Mouse (Mus musculus): Measurements from ENCODE around the gene Thbd. TPM values are rescaled to one million over a fixed set of nuclear protein-coding genes. Genes with fewer than 3 reads are reported as not detected.

Gene Thbd
- polyA plus RNA-seq (2015; fragmentation: Nextera tagmentation; extraction: Ambion mirVana) = 1.5 and 1.7 TPM in 2 replicates

DNA sequence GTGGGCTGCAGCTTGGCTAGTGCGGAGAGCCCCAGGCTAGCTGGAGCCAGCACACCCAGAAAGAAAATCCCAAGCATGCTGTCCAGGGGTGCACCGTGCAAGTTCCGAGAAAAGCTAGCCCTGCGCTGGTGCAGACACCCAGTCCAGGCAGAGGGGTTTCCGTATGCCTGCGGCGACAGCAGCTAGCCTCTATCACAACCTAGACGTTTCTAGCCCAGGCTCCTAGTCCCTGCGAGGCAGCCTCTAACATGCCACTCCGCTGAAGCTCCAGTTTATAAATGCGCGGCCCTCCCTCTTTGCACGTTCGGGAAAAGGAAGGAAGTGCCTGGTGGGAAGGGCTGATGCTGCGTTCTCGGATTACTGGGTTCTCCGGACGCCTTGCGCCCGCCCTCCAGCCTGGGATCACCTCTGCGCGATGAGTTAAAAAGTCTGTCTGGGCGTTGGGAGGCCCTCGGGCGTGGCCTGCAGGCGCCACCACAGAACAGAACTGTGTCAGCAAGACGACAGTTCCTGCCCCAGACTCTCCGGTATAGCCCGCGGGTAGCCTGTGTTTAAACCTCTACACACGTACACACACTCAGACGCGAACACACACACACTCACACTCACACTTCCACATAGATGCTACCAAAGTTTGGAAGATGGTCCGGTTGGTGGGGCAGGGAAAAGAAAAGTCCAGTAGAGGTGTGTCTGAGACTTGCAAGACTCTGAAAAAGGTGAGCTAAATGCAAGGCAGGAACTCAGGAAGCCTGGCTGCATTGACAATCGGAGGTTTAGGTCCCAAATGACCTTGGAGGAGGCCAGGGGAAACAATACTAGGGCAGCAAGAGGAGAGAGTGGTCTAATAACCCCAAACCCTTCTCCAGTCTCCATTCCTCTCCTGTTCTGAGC lies at the start of gene Thbd:
TSS of gene Thbd (minus strand) at position 319 of the 891 bp plus-strand sequence.
- under 1% methylated on average over 35 of the region's 35 CpGs for WGBS (ENCODE audit: insufficient replicate concordance)
- Histone ChIP-seq H3K9ac (ENCODE audit: low read depth, low read length) (peak within 1 kb of the TSS; percentile 28; the same call in 1 of the 2 replicates), H3K27ac (ENCODE audit: low read length) (0 out of 2 replicates have a peak within 1 kb of the TSS, but pooled peaks have one; percentile 24), H3K36me3 (ENCODE audit: control insufficient read depth, insufficient read depth) (no peaks in the 10 kb centered on the region), H3K27me3 (ENCODE audit: control insufficient read depth, insufficient read depth, low read depth, low read length) (peaks cover 24% of the 10 kb centered on the region), H3K4me2 (ENCODE audit: low read depth, low read length) (peak within 1 kb of the TSS; percentile 57), H3K9me3 (replicated peaks; ENCODE audit: control insufficient read depth, low read length) (no peaks in the 10 kb centered on the region), H3K4me1 (ENCODE audit: control insufficient read depth, low read depth, low read length) (peaks cover 6% of the 10 kb centered on the region), H3K4me3 (ENCODE audit: low read depth, low read length) (peak within 1 kb of the TSS; percentile 50)
- peak; percentile 65 for ATAC-seq (ENCODE audit: low read depth)

DNA sequence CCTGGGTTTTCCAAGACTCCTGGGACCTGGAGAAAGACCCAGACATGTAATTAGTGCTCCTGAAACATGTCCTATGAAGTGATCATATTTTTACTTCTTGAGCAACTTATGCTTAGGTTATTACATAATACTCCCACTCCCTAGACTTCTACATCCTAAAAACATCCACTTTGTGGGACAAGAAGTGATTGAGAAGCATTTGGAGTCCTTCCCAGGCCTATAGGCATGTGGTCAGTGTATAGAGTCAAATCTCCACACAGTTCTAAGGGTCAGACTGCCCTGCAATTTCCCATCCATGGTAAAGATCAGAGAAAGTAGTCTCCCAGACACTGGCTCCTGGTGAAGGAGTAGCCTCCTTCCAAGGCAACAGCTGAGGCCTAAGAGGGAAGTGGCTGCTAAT lies 47.4 kb upstream of the Thbd start:
- no peak overlapping the region for H3K4me2 ChIP-seq (ENCODE audit: low read depth, low read length)
- H3K27ac ChIP-seq (ENCODE audit: low read length) = no peak overlapping the region
- no peaks in the 10 kb centered on the region for H3K9me3 ChIP-seq (replicated peaks; ENCODE audit: control insufficient read depth, low read length)
- H3K36me3 ChIP-seq (ENCODE audit: control insufficient read depth, insufficient read depth) = no peaks in the 10 kb centered on the region
- no peak for ATAC-seq (ENCODE audit: low read depth)
- no peaks in the 10 kb centered on the region for H3K4me1 ChIP-seq (ENCODE audit: control insufficient read depth, low read depth, low read length)
- H3K9ac ChIP-seq (ENCODE audit: low read depth, low read length) = no peak overlapping the region
- H3K4me3 ChIP-seq (ENCODE audit: low read depth, low read length) = no peak overlapping the region
- H3K27me3 ChIP-seq (ENCODE audit: control insufficient read depth, insufficient read depth, low read depth, low read length) = no peaks in the 10 kb centered on the region

DNA sequence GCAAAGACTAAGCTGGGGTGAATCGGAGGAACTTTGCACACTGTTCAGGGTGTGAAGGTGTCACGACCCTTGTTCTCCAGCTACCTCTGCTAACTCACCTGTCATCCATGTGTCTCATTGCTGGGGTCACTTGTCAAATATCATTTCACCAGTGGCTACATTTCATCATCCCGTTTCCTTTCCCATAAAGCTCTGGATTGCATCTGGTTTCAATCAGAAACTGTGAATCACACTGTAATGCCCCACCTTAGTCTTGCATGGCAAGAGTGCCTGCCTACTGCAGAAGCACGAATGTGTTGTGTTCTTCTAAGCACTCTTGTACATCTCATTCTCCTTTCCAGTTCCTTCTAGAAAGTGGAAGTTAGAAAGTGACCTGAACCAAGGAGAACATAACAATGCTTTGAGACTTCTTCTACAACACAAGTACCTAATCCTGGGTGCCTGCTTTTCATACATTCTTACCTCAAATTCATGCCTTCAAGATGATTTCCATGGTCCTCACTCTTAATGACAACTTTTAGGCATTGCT lies 46.1 kb upstream of the Thbd start:
- Histone ChIP-seq H3K27ac (ENCODE audit: low read length) (no peak overlapping the region), H3K9ac (ENCODE audit: low read depth, low read length) (no peak overlapping the region), H3K9me3 (replicated peaks; ENCODE audit: control insufficient read depth, low read length) (no peaks in the 10 kb centered on the region), H3K36me3 (ENCODE audit: control insufficient read depth, insufficient read depth) (no peaks in the 10 kb centered on the region), H3K4me2 (ENCODE audit: low read depth, low read length) (no peak overlapping the region), H3K27me3 (ENCODE audit: control insufficient read depth, insufficient read depth, low read depth, low read length) (no peaks in the 10 kb centered on the region), H3K4me3 (ENCODE audit: low read depth, low read length) (no peak overlapping the region), H3K4me1 (ENCODE audit: control insufficient read depth, low read depth, low read length) (no peaks in the 10 kb centered on the region)
- WGBS (ENCODE audit: insufficient replicate concordance) = 53% methylated on average over 4 of the region's 4 CpGs
- ATAC-seq (ENCODE audit: low read depth) = no peak

DNA sequence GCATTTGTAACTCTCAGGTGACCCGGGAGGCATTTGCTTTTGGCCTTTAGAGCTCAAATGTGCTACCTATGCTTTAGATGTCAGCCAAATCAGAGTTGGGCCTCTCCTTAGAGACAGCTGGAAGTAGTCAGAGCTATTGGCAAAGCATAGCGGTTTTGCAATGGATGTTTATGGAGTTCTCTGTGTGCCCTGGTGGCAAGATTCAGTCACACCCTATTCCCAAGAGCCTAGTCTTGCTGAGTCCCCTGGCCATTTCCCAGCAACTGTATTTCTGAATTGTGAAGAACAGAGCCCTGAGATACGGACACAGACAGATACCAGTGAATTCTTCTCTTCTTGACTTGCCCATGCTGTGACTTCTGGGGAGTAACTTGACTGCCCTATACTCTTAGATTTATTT lies 45.1 kb upstream of the Thbd start:
- no peak overlapping the region for H3K4me3 ChIP-seq (ENCODE audit: low read depth, low read length)
- H3K36me3 ChIP-seq (ENCODE audit: control insufficient read depth, insufficient read depth) = no peaks in the 10 kb centered on the region
- ATAC-seq (ENCODE audit: low read depth) = no peak
- WGBS (ENCODE audit: insufficient replicate concordance) = 53% methylated on average over 3 of the region's 3 CpGs
- H3K4me2 ChIP-seq (ENCODE audit: low read depth, low read length) = no peak overlapping the region
- no peak overlapping the region for H3K9ac ChIP-seq (ENCODE audit: low read depth, low read length)
- no peaks in the 10 kb centered on the region for H3K4me1 ChIP-seq (ENCODE audit: control insufficient read depth, low read depth, low read length)
- H3K27ac ChIP-seq (ENCODE audit: low read length) = no peak overlapping the region
- no peaks in the 10 kb centered on the region for H3K9me3 ChIP-seq (replicated peaks; ENCODE audit: control insufficient read depth, low read length)
- H3K27me3 ChIP-seq (ENCODE audit: control insufficient read depth, insufficient read depth, low read depth, low read length) = no peaks in the 10 kb centered on the region

DNA sequence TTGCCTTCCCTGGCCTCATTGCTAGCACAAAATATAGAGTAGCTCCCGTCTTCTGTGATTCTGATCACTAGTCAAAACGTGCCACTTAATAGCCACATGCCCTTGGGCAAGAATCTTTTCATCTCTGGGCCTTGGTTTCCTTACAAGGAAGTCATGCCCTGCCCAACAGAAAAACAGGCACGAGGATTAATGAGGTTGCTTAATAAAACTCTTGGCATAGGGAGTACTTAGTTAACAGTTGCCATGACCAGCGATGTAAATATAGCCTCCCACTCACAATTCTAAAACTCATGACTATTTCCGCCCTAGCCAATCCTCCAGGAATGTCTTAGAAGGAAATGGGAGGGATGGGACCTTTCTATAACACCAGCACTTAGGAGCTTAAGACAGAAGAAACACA lies 43.5 kb upstream of the Thbd start:
- WGBS (ENCODE audit: insufficient replicate concordance) = 47% methylated on average over 5 of the region's 5 CpGs
- ATAC-seq (ENCODE audit: low read depth) = no peak
- Histone ChIP-seq H3K4me2 (ENCODE audit: low read depth, low read length) (no peak overlapping the region), H3K36me3 (ENCODE audit: control insufficient read depth, insufficient read depth) (no peaks in the 10 kb centered on the region), H3K27me3 (ENCODE audit: control insufficient read depth, insufficient read depth, low read depth, low read length) (no peaks in the 10 kb centered on the region), H3K9ac (ENCODE audit: low read depth, low read length) (no peak overlapping the region), H3K4me3 (ENCODE audit: low read depth, low read length) (no peak overlapping the region), H3K27ac (ENCODE audit: low read length) (no peak overlapping the region), H3K4me1 (ENCODE audit: control insufficient read depth, low read depth, low read length) (no peaks in the 10 kb centered on the region), H3K9me3 (replicated peaks; ENCODE audit: control insufficient read depth, low read length) (no peaks in the 10 kb centered on the region)

DNA sequence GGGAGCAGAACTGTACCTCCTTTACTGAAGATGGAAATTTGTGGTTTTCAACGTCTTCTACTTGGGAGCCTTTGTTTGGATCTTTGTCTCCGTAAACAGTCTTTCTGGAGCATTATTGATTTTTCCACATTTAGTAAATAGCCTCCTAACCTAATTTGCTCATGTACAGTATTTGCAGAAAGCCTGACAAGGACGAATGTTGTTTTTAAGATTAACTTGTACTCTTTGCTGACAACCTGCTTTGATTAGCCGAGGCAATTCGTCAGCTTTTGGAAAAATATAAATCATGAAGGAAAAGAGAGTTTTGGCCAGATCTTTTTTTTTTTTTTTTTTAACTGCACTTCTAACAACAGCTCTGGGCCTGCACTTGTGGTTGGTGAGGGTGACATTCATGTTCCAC lies 42.6 kb upstream of the Thbd start:
- Histone ChIP-seq H3K27ac (ENCODE audit: low read length) (no peak overlapping the region), H3K9ac (ENCODE audit: low read depth, low read length) (no peak overlapping the region), H3K27me3 (ENCODE audit: control insufficient read depth, insufficient read depth, low read depth, low read length) (no peaks in the 10 kb centered on the region), H3K4me2 (ENCODE audit: low read depth, low read length) (no peak overlapping the region), H3K36me3 (ENCODE audit: control insufficient read depth, insufficient read depth) (no peaks in the 10 kb centered on the region), H3K9me3 (replicated peaks; ENCODE audit: control insufficient read depth, low read length) (no peaks in the 10 kb centered on the region), H3K4me1 (ENCODE audit: control insufficient read depth, low read depth, low read length) (no peaks in the 10 kb centered on the region), H3K4me3 (ENCODE audit: low read depth, low read length) (no peak overlapping the region)
- ATAC-seq (ENCODE audit: low read depth) = no peak
- 54% methylated on average over 5 of the region's 5 CpGs for WGBS (ENCODE audit: insufficient replicate concordance)

DNA sequence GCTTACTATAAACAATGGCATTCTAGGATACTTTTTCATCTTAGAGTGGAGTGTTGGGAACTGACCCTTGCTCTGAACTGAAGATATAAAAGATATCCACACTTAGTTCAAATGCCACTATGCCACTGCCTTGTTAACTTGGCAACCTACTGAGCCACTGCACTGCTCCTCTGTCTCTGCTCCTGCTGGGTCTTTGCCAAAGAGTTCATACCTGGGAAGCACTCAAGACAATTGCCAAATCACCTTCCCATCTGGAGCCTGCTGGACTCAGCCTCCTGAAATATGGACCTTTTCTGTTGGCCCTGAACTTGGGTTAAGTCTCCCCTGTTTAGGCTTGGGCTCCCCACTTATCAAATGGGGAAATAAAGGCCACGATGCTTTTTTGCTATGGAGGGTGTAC lies 41.7 kb upstream of the Thbd start:
- no peaks in the 10 kb centered on the region for H3K9me3 ChIP-seq (replicated peaks; ENCODE audit: control insufficient read depth, low read length)
- ATAC-seq (ENCODE audit: low read depth) = no peak
- H3K9ac ChIP-seq (ENCODE audit: low read depth, low read length) = no peak overlapping the region
- no peaks in the 10 kb centered on the region for H3K36me3 ChIP-seq (ENCODE audit: control insufficient read depth, insufficient read depth)
- H3K4me1 ChIP-seq (ENCODE audit: control insufficient read depth, low read depth, low read length) = no peaks in the 10 kb centered on the region
- no peak overlapping the region for H3K4me2 ChIP-seq (ENCODE audit: low read depth, low read length)
- 61% methylated on average over 1 of the region's 1 CpGs for WGBS (ENCODE audit: insufficient replicate concordance)
- H3K27me3 ChIP-seq (ENCODE audit: control insufficient read depth, insufficient read depth, low read depth, low read length) = no peaks in the 10 kb centered on the region
- no peak overlapping the region for H3K27ac ChIP-seq (ENCODE audit: low read length)
- no peak overlapping the region for H3K4me3 ChIP-seq (ENCODE audit: low read depth, low read length)

DNA sequence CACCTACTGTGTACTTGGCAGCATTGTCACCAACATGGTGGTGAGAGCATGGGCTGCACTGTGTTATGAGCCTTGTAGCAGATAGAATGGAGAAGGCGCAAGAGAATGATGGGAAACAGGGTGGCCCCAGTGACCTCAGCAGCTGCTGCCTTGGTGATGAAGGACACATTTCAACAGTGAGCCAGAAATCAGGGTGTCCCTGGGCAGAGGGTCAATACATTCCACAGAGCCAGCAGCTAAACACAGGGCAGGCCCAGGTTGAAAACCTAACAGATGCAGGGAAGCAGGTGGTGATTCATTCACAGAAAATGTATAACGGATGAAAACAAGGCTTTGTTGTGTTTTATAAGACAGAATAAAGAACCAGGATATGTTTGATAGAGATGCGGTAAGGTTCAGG lies 38.5 kb upstream of the Thbd start:
- H3K9ac ChIP-seq (ENCODE audit: low read depth, low read length) = no peak overlapping the region
- H3K9me3 ChIP-seq (replicated peaks; ENCODE audit: control insufficient read depth, low read length) = no peaks in the 10 kb centered on the region
- no peak overlapping the region for H3K4me3 ChIP-seq (ENCODE audit: low read depth, low read length)
- no peaks in the 10 kb centered on the region for H3K4me1 ChIP-seq (ENCODE audit: control insufficient read depth, low read depth, low read length)
- no peak for ATAC-seq (ENCODE audit: low read depth)
- no peak overlapping the region for H3K27ac ChIP-seq (ENCODE audit: low read length)
- H3K27me3 ChIP-seq (ENCODE audit: control insufficient read depth, insufficient read depth, low read depth, low read length) = no peaks in the 10 kb centered on the region
- no peaks in the 10 kb centered on the region for H3K36me3 ChIP-seq (ENCODE audit: control insufficient read depth, insufficient read depth)
- 65% methylated on average over 3 of the region's 3 CpGs for WGBS (ENCODE audit: insufficient replicate concordance)
- no peak overlapping the region for H3K4me2 ChIP-seq (ENCODE audit: low read depth, low read length)

DNA sequence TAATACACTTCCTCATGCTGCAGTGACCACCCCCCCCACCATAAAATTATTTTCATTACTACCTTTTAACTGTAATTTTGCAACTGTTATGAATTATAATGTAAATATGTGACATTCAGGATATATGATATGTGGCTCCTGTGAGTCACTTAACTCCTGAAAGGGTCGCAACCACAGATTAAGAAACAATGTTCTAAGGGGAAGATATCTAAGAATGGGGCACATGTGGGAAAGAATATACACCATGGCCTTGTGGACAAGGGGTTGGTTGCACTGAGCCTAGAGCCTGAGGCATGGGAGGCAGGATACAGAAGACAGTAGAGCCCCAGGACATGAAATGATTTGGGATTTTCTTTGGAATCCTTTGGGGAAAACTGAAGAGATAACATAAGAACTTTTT lies 37.6 kb upstream of the Thbd start:
- Histone ChIP-seq H3K4me1 (ENCODE audit: control insufficient read depth, low read depth, low read length) (no peaks in the 10 kb centered on the region), H3K36me3 (ENCODE audit: control insufficient read depth, insufficient read depth) (no peaks in the 10 kb centered on the region), H3K4me2 (ENCODE audit: low read depth, low read length) (no peak overlapping the region), H3K9ac (ENCODE audit: low read depth, low read length) (no peak overlapping the region), H3K27me3 (ENCODE audit: control insufficient read depth, insufficient read depth, low read depth, low read length) (no peaks in the 10 kb centered on the region), H3K9me3 (replicated peaks; ENCODE audit: control insufficient read depth, low read length) (no peaks in the 10 kb centered on the region), H3K27ac (ENCODE audit: low read length) (no peak overlapping the region), H3K4me3 (ENCODE audit: low read depth, low read length) (no peak overlapping the region)
- 59% methylated on average over 1 of the region's 1 CpGs for WGBS (ENCODE audit: insufficient replicate concordance)
- ATAC-seq (ENCODE audit: low read depth) = no peak
